Mouse (Mus musculus): ENCODE measurements around the gene Tex13b. TPM values are rescaled to one million over a fixed set of nuclear protein-coding genes. Genes with fewer than 3 reads are reported as not detected.

The Tex13b gene
- total and polyA plus RNA-seq, 2 experiments from 2014 or later = not detected

DNA sequence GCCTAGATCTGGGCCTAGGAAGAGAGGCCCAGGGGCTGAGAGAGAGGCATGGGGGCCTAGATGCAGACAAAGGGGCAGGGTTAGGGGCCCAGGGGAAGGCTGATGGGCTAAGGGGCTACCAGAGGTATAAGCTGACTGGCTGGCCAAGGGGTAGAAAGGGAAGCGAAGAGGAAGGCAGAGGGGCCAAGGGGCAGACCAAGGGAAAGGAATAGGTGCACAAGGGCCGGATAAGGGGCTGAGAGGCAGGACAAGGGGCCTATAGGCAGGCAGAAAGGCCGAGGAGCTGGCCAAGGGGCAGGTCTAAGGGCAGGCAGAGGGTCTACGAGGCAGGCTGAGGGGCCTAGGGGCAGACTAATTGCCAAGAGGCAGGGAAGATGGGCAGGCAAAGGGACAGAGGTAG is 26.7 kb upstream of the Tex13b start:
- H3K9ac ChIP-seq (replicated peaks; ENCODE audit: low read length, poor library complexity, severe bottlenecking) = no peak overlapping the region
- H3K4me1 ChIP-seq (ENCODE audit: insufficient read depth, low read length) = no peaks in the 10 kb centered on the region
- no peak for ATAC-seq (ENCODE audit: low FRiP score)
- no peak overlapping the region for H3K27ac ChIP-seq (ENCODE audit: low read depth, low read length)
- peaks cover 3% of the 10 kb centered on the region; the same call in 1 of the 2 replicates for H3K27me3 ChIP-seq (ENCODE audit: insufficient read depth, low read length)
- no peak for DNase-seq (ENCODE audit: low spot score)
- 63% methylated on average over 4 of the region's 4 CpGs for WGBS
- no peak overlapping the region for H3K4me2 ChIP-seq (ENCODE audit: low read depth, low read length, poor library complexity, severe bottlenecking)
- H3K36me3 ChIP-seq (ENCODE audit: insufficient read depth, low read length) = no peaks in the 10 kb centered on the region
- H3K4me3 ChIP-seq (ENCODE audit: low read depth, low read length) = no peak overlapping the region
- no peaks in the 10 kb centered on the region for H3K9me3 ChIP-seq (ENCODE audit: low read length)
- no peak for TF ChIP-seq CTCF (IDR thresholded peaks at IDR 0.05)

DNA sequence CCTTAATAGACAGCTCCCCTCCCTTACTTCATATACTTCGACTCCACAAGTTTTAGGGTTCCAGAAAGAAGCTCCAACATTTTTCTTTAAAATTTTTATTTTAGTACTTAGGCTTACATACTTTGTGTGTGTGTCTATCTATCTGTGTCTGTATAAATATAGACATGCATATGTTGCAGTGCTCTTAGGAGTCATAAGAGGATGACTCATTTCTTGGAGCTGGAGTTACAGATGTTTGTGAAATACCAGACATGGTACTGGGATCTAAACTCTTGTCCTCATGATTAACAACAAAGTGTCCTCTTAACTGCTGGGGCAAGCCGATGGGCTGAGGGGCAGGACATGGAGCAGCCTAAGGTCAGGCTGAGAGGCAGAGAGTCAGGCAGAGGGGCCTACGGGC is 24.8 kb upstream of the Tex13b start:
- no peaks in the 10 kb centered on the region for H3K9me3 ChIP-seq (ENCODE audit: low read length)
- H3K9ac ChIP-seq (replicated peaks; ENCODE audit: low read length, poor library complexity, severe bottlenecking) = no peak overlapping the region
- no peak for TF ChIP-seq CTCF (IDR thresholded peaks at IDR 0.05)
- H3K27me3 ChIP-seq (ENCODE audit: insufficient read depth, low read length) = peaks cover 3% of the 10 kb centered on the region; the same call in 1 of the 2 replicates
- no peak for DNase-seq (ENCODE audit: low spot score)
- H3K4me1 ChIP-seq (ENCODE audit: insufficient read depth, low read length) = no peaks in the 10 kb centered on the region
- H3K4me2 ChIP-seq (ENCODE audit: low read depth, low read length, poor library complexity, severe bottlenecking) = no peak overlapping the region
- no peak overlapping the region for H3K4me3 ChIP-seq (ENCODE audit: low read depth, low read length)
- 82% methylated on average over 3 of the region's 3 CpGs for WGBS
- no peaks in the 10 kb centered on the region for H3K36me3 ChIP-seq (ENCODE audit: insufficient read depth, low read length)
- no peak for ATAC-seq (ENCODE audit: low FRiP score)
- no peak overlapping the region for H3K27ac ChIP-seq (ENCODE audit: low read depth, low read length)

DNA sequence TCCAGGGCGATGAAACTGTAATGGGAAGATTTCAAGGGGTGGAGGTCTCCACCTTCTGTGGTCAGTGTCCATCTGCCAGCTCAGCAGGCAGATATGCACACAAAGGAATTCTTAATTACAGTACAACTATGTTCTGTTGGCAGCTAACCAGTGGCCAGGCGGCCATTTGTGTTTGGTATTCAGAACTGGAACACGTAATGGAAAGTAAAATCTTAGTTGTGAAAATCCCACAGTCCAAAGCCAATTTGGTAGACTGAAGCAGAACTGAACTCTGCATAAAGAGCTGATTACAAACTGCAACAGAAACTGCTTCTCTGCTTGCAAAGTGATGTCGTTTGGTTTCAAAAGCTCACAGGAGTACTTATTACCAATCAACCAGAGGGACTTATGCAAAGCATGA is 18.5 kb upstream of the Tex13b start:
- Histone ChIP-seq H3K27ac (ENCODE audit: low read depth, low read length) (no peak overlapping the region), H3K4me2 (ENCODE audit: low read depth, low read length, poor library complexity, severe bottlenecking) (no peak overlapping the region), H3K36me3 (ENCODE audit: insufficient read depth, low read length) (no peaks in the 10 kb centered on the region), H3K9ac (replicated peaks; ENCODE audit: low read length, poor library complexity, severe bottlenecking) (no peak overlapping the region), H3K9me3 (ENCODE audit: low read length) (no peaks in the 10 kb centered on the region), H3K4me1 (ENCODE audit: insufficient read depth, low read length) (no peaks in the 10 kb centered on the region), H3K4me3 (ENCODE audit: low read depth, low read length) (no peak overlapping the region), H3K27me3 (ENCODE audit: insufficient read depth, low read length) (no peaks in the 10 kb centered on the region; the same call in 1 of the 2 replicates)
- TF ChIP-seq CTCF (IDR thresholded peaks at IDR 0.05) = no peak
- 57% methylated on average over 4 of the region's 4 CpGs for WGBS
- DNase-seq (ENCODE audit: low spot score) = no peak
- ATAC-seq (ENCODE audit: low FRiP score) = no peak

DNA sequence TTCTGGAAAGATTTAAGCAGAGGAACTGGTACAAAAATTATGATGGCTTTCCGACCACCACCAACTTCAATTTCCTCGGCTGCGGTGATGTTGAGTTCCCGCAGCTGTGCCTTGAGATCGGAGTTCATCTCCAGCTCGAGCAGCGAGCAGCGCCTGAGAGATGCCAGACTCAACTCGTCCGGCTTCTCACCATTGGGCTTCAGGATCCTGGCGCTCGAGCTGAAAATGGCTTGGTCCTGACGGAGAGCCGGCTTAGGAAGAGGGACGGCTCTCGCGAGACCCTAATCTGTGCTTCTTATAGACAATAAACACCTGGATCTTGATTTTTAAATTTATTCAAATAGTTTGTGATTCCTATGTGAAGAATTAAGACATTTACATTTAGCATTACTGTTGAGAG is 9.1 kb upstream of the Tex13b start:
- H3K9me3 ChIP-seq (ENCODE audit: low read length) = no peaks in the 10 kb centered on the region
- TF ChIP-seq CTCF (IDR thresholded peaks at IDR 0.05) = no peak
- no peak overlapping the region for H3K27ac ChIP-seq (ENCODE audit: low read depth, low read length)
- H3K4me1 ChIP-seq (ENCODE audit: insufficient read depth, low read length) = no peaks in the 10 kb centered on the region
- ATAC-seq (ENCODE audit: low FRiP score) (no peak), DNase-seq (ENCODE audit: low spot score) (no peak)
- H3K9ac ChIP-seq (replicated peaks; ENCODE audit: low read length, poor library complexity, severe bottlenecking) = no peak overlapping the region
- no peak overlapping the region for H3K4me3 ChIP-seq (ENCODE audit: low read depth, low read length)
- H3K36me3 ChIP-seq (ENCODE audit: insufficient read depth, low read length) = no peaks in the 10 kb centered on the region
- no peaks in the 10 kb centered on the region for H3K27me3 ChIP-seq (ENCODE audit: insufficient read depth, low read length)
- H3K4me2 ChIP-seq (ENCODE audit: low read depth, low read length, poor library complexity, severe bottlenecking) = no peak overlapping the region
- WGBS = 82% methylated on average over 17 of the region's 17 CpGs

DNA sequence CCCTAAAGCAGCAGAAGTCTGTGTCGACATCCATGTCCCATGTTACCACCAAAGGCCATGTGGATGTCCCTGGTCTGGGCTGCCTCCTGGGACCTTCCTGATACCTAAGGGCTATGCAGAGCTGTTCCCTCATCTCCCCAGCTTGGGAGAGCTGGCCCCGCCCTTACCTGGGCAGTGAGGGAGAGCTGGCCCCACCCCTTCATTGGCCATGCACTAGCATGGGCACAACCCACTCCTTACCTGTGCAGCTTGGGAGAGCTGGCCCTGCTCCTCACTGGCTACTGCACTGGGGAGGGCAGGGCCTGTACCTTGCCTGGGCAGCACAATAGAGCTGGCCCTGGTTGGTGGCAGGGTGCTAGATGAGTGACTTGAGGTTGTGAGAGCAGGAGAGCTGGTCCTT is 7.9 kb downstream of the Tex13b start:
- H3K4me3 ChIP-seq (ENCODE audit: low read depth, low read length) = no peak overlapping the region
- DNase-seq (ENCODE audit: low spot score) (no peak), ATAC-seq (ENCODE audit: low FRiP score) (no peak)
- no peak overlapping the region for H3K4me2 ChIP-seq (ENCODE audit: low read depth, low read length, poor library complexity, severe bottlenecking)
- no peaks in the 10 kb centered on the region for H3K36me3 ChIP-seq (ENCODE audit: insufficient read depth, low read length)
- no peaks in the 10 kb centered on the region for H3K4me1 ChIP-seq (ENCODE audit: insufficient read depth, low read length)
- WGBS = 93% methylated on average over 2 of the region's 2 CpGs
- H3K9ac ChIP-seq (replicated peaks; ENCODE audit: low read length, poor library complexity, severe bottlenecking) = no peak overlapping the region
- H3K27me3 ChIP-seq (ENCODE audit: insufficient read depth, low read length) = peaks cover 3% of the 10 kb centered on the region; the same call in 1 of the 2 replicates
- H3K9me3 ChIP-seq (ENCODE audit: low read length) = no peaks in the 10 kb centered on the region
- no peak overlapping the region for H3K27ac ChIP-seq (ENCODE audit: low read depth, low read length)
- no peak for TF ChIP-seq CTCF (IDR thresholded peaks at IDR 0.05)

DNA sequence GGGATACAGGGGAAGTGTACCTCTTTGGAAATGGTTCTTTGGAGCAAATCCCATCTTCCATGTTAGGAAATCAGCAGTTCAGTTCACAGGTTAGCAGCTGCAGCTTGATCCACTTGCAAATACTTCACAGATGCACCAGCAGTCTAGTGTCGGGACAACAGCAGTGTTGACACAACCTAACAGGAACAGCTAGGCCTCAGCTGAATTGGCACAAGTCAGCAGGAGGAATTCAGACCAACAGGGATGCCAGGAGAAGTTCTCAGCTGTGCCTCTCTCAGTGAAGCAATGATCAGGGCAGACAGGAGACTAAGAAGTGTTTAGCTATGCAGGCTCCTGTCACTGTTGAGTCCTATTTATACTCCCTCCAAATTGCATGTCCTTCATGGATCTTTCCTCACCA is 43.4 kb downstream of the Tex13b start:
- Histone ChIP-seq H3K27me3 (ENCODE audit: insufficient read depth, low read length) (peaks cover 7% of the 10 kb centered on the region; the same call in 1 of the 2 replicates), H3K4me1 (ENCODE audit: insufficient read depth, low read length) (no peaks in the 10 kb centered on the region), H3K36me3 (ENCODE audit: insufficient read depth, low read length) (no peaks in the 10 kb centered on the region), H3K9ac (replicated peaks; ENCODE audit: low read length, poor library complexity, severe bottlenecking) (no peak overlapping the region), H3K9me3 (ENCODE audit: low read length) (no peaks in the 10 kb centered on the region), H3K27ac (ENCODE audit: low read depth, low read length) (no peak overlapping the region), H3K4me2 (ENCODE audit: low read depth, low read length, poor library complexity, severe bottlenecking) (no peak overlapping the region), H3K4me3 (ENCODE audit: low read depth, low read length) (no peak overlapping the region)
- ATAC-seq (ENCODE audit: low FRiP score) (no peak), DNase-seq (ENCODE audit: low spot score) (no peak)
- no peak for TF ChIP-seq CTCF (IDR thresholded peaks at IDR 0.05)
- WGBS = 85% methylated on average over 1 of the region's 1 CpGs

Other genes with a start within 250 kb of the Tex13b start
- 104 and 116 TPM in 2 replicates for gene Tsc22d3, start 212.8 kb downstream of the Tex13b start, total RNA-seq (2014; rRNA removed)
- 105 and 115 TPM in 2 replicates for gene Tsc22d3, start 212.8 kb downstream of the Tex13b start, polyA plus RNA-seq (2015; fragmentation: Nextera tagmentation; extraction: Ambion mirVana)
- 30.1 and 34.2 TPM in 2 replicates for gene Mid2, start 148.8 kb downstream of the Tex13b start, total RNA-seq (2014; rRNA removed)
- gene Mid2, start 148.8 kb downstream of the Tex13b start, polyA plus RNA-seq (2015; fragmentation: Nextera tagmentation; extraction: Ambion mirVana) = 5.0 and 5.5 TPM in 2 replicates
- gene Vsig1, start 94.2 kb upstream of the Tex13b start, total RNA-seq (2014; rRNA removed) = 0.11 TPM in 1 of 2 replicates, not detected in the other
- gene Vsig1, start 94.2 kb upstream of the Tex13b start, polyA plus RNA-seq (2015; fragmentation: Nextera tagmentation; extraction: Ambion mirVana) = 0.12 and 0.16 TPM in 2 replicates
- 11.4 and 11.8 TPM in 2 replicates for gene Psmd10, start 143.3 kb upstream of the Tex13b start, total RNA-seq (2014; rRNA removed)
- 33.2 and 34.4 TPM in 2 replicates for gene Psmd10, start 143.3 kb upstream of the Tex13b start, polyA plus RNA-seq (2015; fragmentation: Nextera tagmentation; extraction: Ambion mirVana)
- 4.4 and 12.0 TPM in 2 replicates for gene Atg4a, start 143.5 kb upstream of the Tex13b start, total RNA-seq (2014; rRNA removed)
- 11.6 and 12.0 TPM in 2 replicates for gene Atg4a, start 143.5 kb upstream of the Tex13b start, polyA plus RNA-seq (2015; fragmentation: Nextera tagmentation; extraction: Ambion mirVana)

Measured in midbrain, postnatal 0 days (tissue).